Mouse (Mus musculus): Measurements from ENCODE around the gene Dmrtc1a.

Dmrtc1a gene

DNA sequence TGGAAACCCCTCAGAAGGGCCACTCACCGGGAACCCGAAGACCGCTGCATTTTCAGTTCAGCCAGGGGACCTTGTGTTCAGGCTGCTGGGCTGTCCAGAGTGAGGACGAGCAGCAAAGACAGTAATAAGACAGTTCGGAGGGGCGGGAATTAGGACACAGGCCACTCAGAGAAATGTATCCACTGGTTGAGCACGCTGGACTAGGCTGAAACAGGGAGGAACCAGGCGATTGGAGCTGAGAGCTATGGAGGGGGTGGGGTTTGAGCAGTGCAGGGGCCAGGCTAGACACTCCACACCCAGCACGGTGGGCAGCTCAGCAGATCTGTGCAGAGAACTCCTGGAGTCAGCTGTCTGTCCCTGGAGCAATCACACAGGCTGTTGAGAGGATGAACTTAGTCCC, at the start of gene Dmrtc1a, which contains the start of gene 1700011M02Rik:
Gene Dmrtc1a, minus strand, starts transcription at position 101 of the 400 bp plus-strand sequence.
Gene 1700011M02Rik, plus strand, starts transcription at position 319 of the 400 bp plus-strand sequence.
- WGBS = 89% methylated on average over 9 of the region's 9 CpGs

DNA sequence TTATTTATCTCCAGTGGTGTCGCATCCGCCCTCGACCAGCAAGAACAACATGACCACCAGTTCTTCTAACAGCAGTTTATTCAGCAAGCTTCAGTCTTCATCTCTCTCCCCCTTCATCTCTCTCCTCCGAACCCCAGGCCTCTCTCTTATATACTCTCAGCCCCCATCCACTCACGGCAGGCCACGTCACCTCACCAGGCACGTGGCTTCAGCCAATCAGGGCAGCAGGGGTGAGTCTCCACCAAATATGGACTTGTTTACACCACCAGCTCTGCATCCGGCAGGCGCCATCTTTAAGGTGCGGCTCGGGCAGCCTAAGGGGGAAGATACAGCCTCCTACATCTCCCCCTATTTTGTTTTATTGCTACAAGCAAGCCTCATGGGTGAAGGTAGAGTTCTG, 41.6 kb upstream of the Dmrtc1a start:
- 79% methylated on average over 11 of the region's 11 CpGs for WGBS

DNA sequence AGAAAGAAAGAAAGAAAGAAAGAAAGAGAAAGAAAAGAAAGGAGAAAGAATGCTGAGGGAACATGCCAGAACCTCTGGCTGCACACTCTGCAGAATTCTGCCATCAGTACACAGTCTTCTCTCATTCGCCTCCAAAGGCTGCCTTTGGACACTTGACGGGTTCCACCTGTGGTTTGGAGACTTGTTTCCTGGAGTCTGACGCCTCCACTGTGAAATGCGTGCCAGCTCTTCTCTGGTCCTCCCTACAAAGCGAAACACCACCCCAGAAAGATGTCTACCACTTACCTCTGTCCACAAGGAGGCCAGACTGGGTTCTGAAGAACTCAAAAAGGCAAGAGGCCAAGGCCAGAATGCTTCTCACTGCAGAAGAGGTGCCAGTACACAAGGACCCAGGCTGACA, 28.3 kb upstream of the Dmrtc1a start:
- WGBS = 75% methylated on average over 5 of the region's 5 CpGs

DNA sequence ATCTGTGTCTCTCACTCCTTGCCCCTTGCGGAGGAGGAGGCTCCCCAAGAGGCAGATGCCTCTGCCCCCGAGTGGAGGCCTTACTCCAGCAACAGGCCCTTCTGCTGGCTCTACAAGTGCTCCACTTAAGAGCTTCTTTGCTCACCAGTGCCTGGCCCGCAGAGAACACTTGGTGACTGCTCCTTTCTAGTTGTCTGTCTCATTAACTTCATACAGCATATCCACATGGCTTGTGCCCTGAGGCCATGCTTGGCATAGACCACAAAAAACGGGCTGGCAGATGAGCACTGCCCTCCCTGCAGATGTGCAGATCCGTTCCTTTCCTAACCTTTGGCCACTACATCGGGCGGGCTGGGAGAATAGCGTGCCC, 25.9 kb upstream of the Dmrtc1a start:
- 38% methylated on average over 8 of the region's 8 CpGs for WGBS

DNA sequence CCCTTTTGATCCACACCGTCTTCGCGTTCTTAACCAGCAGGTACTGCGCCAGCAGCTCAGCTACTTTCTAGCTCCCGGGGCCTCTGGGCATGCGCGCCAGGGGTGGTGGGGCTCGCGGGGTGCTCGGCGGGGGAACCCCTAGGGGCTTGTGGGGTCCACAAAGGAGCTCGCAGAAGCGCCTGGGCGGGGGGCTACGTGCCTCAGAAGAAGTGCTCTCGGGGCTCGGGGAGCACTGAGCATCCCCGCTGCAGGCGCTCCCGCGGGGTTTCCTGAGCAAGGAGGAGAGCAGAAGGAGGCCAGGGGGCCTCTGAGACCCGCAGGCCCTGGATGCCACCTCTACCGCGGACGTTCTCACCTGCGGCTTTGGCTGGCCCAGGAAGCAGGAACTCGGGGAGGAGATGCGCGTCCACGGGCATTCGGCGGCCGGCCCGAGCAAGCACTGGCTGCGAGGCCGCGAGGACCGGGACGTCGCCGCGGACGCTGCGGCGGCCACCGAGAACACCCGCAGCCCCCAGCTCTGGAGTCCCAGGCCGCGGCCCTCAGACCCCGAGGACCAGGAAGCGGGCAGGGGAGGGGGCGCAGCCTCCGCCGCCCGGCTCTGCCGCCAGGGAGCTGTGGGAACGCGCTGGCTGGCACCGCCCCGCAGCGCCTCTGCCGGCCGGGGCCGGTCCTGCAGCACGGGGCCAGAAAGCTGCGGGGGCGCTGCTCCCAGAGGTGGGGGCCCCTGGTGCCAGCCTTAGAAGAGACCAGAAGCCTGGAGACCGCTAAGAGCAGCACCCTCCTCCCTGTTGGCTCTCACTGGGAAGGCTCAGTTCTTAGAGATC, 25.3 kb upstream of the Dmrtc1a start:
- WGBS = 7% methylated on average over 46 of the region's 68 CpGs

DNA sequence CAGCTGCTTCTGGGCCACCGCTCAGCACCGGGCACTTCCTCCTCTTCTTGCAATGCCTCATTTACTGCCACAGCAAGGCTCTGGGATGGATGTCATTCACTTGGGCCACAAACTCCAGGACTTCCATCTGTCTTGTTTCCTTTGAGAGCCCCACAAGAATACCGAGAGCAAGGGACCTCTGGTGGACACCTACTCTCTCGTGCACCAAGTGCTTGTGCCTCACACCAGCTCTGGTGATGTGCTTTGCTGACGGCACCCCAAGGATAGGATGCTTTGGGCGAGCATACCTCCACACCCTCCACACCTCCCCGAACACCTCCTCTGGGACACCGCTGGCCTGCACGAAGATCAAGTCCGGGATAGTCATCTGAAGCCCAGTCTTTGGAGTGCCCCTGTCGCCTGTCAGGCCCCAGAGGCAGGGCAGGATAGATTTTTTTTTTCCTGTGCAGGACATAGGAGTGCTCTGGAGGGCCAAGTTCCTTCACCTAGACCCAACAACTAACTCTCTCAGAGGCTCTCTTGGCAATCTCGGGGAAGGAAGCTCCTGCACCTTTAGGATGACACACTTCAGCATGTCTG, 24.6 kb upstream of the Dmrtc1a start:
- 25% methylated on average over 12 of the region's 12 CpGs for WGBS

DNA sequence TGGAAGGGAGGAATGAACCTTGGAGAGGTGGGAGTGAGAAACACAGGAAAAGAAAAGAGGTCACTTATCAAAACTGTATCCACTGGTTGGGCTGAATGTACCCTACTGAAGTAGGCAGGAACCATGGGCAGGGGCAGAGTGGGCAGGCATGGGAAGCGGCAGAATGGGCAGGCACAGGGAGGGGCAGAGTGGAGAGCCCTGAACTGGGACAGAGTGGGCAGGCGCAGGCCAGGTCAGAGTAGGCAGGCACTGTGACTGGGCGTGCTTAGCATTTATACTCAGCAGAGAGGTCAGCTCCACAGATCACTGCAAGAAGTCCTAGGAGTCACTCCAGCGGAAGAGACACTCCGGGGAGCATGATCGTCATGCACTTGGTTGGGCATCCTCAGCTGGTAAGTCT, 19.6 kb upstream of the Dmrtc1a start, which contains the start of gene 1700018G05Rik:
Gene 1700018G05Rik, plus strand, starts transcription at position 301 of the 400 bp plus-strand sequence.
- WGBS = 91% methylated on average over 6 of the region's 6 CpGs

DNA sequence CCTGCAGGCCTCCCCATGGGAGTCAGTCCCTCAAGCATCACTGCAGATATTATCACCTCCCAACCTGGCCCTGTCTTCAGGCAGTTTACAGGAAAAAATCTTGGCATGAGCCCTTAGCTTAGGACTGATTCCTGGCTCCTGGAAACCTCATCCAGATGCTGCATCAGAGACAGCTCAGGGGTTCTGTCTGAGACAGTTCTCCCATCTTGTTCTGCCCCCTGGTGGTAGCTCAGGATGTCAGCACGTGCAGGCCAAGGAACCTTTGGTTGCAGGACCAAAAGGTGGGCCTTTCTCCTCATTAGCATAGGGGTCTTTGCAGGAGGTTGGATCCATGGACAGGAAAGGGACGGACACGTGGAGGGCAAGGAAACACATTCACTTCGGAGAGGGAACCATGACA, 18.2 kb upstream of the Dmrtc1a start:
- WGBS = 23% methylated on average over 4 of the region's 4 CpGs

DNA sequence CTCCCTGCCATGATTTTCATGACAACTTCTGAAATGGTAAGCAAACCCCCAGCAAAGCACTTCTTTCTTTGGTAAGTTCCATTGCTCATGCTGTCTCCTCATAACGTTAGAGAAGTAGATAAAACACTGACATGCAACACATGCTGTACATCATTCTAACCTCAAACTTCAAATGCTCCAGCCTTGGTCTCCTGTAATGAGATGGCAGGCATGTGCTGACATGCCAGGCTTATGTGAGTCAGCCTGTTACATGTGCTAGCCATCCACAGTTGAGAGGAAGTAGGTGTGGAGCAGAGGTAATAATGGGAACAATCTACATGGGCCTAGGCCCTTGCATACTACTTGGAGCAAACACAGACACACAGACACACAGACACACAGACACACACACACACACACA, 6.3 kb upstream of the Dmrtc1a start:
- 82% methylated on average over 1 of the region's 1 CpGs for WGBS

DNA sequence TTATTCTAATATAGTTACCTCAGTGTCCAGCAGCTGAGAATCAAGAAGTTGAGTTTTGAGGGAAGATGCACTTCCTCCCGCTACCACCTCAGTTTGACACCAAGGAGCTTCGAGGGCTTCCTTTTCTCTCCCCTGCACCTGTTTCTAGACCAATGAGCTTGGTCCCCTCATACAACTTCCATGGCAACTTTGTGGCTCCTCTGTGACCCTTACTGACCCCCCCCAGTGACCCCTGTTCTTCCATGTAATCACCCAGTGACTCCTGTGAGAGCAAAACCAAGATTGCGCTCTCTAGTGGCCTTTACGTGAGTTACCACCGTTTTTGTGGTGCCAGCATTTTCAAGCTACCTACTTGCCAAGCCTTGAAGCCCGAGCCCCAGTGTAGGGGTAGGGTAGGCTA, 40.6 kb downstream of the Dmrtc1a start, which contains the start of gene 1700031F05Rik:
Gene 1700031F05Rik, minus strand, starts transcription at position 101 of the 400 bp plus-strand sequence.
- WGBS = 90% methylated on average over 6 of the region's 6 CpGs

DNA sequence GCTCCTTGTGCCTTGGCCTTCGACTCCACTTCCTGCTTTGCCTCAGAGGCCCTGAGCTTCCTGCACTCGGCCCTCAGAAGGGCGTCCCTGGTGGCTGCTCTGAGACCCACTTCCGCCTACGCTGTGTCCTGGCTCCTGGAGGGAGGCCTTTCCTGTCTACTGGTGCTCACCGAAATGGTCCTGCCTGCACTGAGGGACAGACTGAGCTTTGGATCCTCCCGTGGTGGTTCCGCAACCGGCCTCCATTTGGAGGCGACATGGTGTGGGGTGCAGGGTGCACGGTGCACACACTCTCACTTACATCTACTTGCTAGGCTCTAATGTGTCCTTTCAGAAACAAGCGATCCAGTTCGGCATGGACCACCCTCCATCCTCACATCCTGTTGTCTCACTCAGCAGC, 54.0 kb downstream of the Dmrtc1a start, which contains the start of gene Dmrtc1c2:
Gene Dmrtc1c2, minus strand, starts transcription at position 101 of the 400 bp plus-strand sequence.
- 100% methylated on average over 5 of the region's 13 CpGs for WGBS

Data from cerebral cortex, adult 2 months (tissue).